ENCODE assay signal across 9 mouse cellular contexts in genomic region chr17:5000871-5001270, GRCm38 (mm10). TPM values are rescaled to one million over a fixed set of nuclear protein-coding genes. Genes with fewer than 3 reads are reported as not detected.
A peak's percentile ranks its signal among the peaks of the same experiment; 100 is the strongest.
DNase-seq lines count a peak whose midpoint lies in the region; ATAC-seq lines count a peak whose summit lies in the region.
"Had no signal": no experiment of that assay in that cellular context is flagged by ENCODE, and none has a peak within 500 bp of the region (broad histone marks: within the 10 kb centered on the region; RNA-seq: fewer than 3 reads in every experiment).

No protein-coding gene starts in this region.

- H3K4me3 ChIP-seq in lung, embryonic 16.5 days (ENCODE audit: low read length) = no peak overlapping the region
- H3K4me3 ChIP-seq in forebrain, embryonic 15.5 days = peak overlapping the region; percentile 17; the same call in 1 of the 2 replicates
- peak overlapping the region; percentile 15; the same call in 1 of the 2 replicates for H3K4me3 ChIP-seq in limb, embryonic 12.5 days (replicated peaks)

- no peak for DNase-seq in lung, postnatal 36 days
- no peak for DNase-seq in spleen, postnatal 10 days (ENCODE audit: low spot score in 2 of 2)
- no peak for DNase-seq in heart, adult 9 months (ENCODE audit: low spot score in 2 of 2)
- DNase-seq in retina, postnatal 1 day = no peak
- DNase-seq: left cerebral cortex, postnatal 4 days; right cerebral cortex, postnatal 4 days had no signal

- H3K27ac ChIP-seq in lung, embryonic 16.5 days (ENCODE audit: low read length) = no peak overlapping the region
- H3K27ac ChIP-seq in forebrain, embryonic 15.5 days (replicated peaks) = no peak overlapping the region
- H3K27ac ChIP-seq in limb, embryonic 12.5 days = peak overlapping the region; percentile 50; the same call in 1 of the 2 replicates

- H3K9me3 ChIP-seq in lung, embryonic 16.5 days (ENCODE audit: control insufficient read depth, low read length) = no peaks in the 10 kb centered on the region
- H3K9me3 ChIP-seq in forebrain, embryonic 15.5 days = no peaks in the 10 kb centered on the region
- H3K9me3 ChIP-seq in limb, embryonic 12.5 days = no peaks in the 10 kb centered on the region

- H3K36me3 ChIP-seq in lung, embryonic 16.5 days (ENCODE audit: control insufficient read depth, insufficient read depth, low read length) = no peaks in the 10 kb centered on the region
- H3K36me3 ChIP-seq in forebrain, embryonic 15.5 days = no peaks in the 10 kb centered on the region
- H3K36me3 ChIP-seq in limb, embryonic 12.5 days = no peaks in the 10 kb centered on the region

- 0 out of 2 replicates have a peak overlapping the region, but pooled peaks have one; percentile 22 for H3K9ac ChIP-seq in lung, embryonic 16.5 days (ENCODE audit: low read length)
- H3K9ac ChIP-seq in forebrain, embryonic 15.5 days (replicated peaks) = peak overlapping the region; percentile 24
- H3K9ac ChIP-seq in limb, embryonic 12.5 days (replicated peaks) = no peak overlapping the region; the same call in 1 of the 2 replicates

- no peak overlapping the region for H3K4me2 ChIP-seq in lung, embryonic 16.5 days (ENCODE audit: low read depth, low read length)
- H3K4me2 ChIP-seq in forebrain, embryonic 15.5 days (replicated peaks) = peak overlapping the region; percentile 38
- peak overlapping the region; percentile 50 for H3K4me2 ChIP-seq in limb, embryonic 12.5 days

- WGBS in lung, embryonic 16.5 days = 55% methylated on average over 7 of the region's 7 CpGs
- WGBS in forebrain, embryonic 15.5 days = 23% methylated on average over 7 of the region's 7 CpGs
- WGBS in limb, embryonic 12.5 days = 43% methylated on average over 7 of the region's 7 CpGs

- ATAC-seq in lung, embryonic 16.5 days (ENCODE audit: low read depth) = no peak
- no peak for ATAC-seq in forebrain, embryonic 15.5 days (replicated peaks)
- ATAC-seq in limb, embryonic 12.5 days (ENCODE audit: insufficient number of reproducible peaks, insufficient read depth, low FRiP score, low TSS enrichment, low read depth) = no peak

- H3K27me3 ChIP-seq in lung, embryonic 16.5 days (ENCODE audit: control insufficient read depth, insufficient read depth, low read depth, low read length) = no peaks in the 10 kb centered on the region
- no peaks in the 10 kb centered on the region for H3K27me3 ChIP-seq in forebrain, embryonic 15.5 days
- H3K27me3 ChIP-seq in limb, embryonic 12.5 days = no peaks in the 10 kb centered on the region

- H3K4me1 ChIP-seq in lung, embryonic 16.5 days (replicated peaks; ENCODE audit: control insufficient read depth, insufficient read depth, low read length) = peaks cover 49% of the 10 kb centered on the region
- peaks cover 70% of the 10 kb centered on the region for H3K4me1 ChIP-seq in forebrain, embryonic 15.5 days
- peaks cover 68% of the 10 kb centered on the region for H3K4me1 ChIP-seq in limb, embryonic 12.5 days (replicated peaks)

RNA-seq across cellular contexts. Expression of gene Arid1b, which starts 6.7 kb away (rescaled TPM):
- polyA plus RNA-seq in lung, embryonic 16.5 days (2015; fragmentation: Nextera tagmentation; extraction: Ambion mirVana) = 10.2 and 10.6 TPM in 2 replicates
- polyA plus RNA-seq in forebrain, embryonic 15.5 days (2015; fragmentation: Nextera tagmentation; extraction: Ambion mirVana) = 14.8 TPM in 2 replicates
- polyA plus RNA-seq in limb, embryonic 12.5 days (2016; fragmentation: Nextera tagmentation; extraction: Ambion mirVana) = 17.8 and 18.2 TPM in 2 replicates
